Mouse (Mus musculus) regulatory T cell (primary cell): ENCODE measurements at regions not wholly inside any gene's neighbourhood (a gene's known extent, or its start where the extent isn't known, plus 50 kb on each side); places are given as distances from the start of the nearest gene placed in this dataset.

Experiments
- in situ Hi-C: fragments of 300-600 bp; cut with MboI, MseI; formaldehyde crosslinking; loops from one replicate; pipeline ENCODE4 v1.15.1; 2025; ENCODE audit warnings: high pct_unique_total_duplicates

DNA sequence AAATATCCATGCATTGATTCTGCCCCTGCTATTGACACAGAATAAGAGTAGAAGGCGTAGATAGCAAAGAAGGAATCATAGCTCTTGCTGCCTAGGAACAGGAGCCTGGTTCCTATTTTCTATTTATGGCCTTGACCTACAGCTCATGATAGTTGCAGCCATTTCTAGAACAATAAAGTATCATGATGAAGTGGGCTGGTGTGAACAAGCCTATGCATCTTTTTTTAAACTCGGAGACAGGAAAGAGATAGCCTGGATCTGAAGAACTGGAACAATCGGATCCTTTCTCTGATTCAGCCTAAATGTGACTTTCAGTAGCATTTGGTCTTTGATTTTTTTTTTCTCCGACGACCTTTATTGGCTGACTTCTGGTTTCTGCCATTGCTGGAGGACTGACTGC lies 541.4 kb downstream of the Galc start:
- in situ Hi-C loops = loop anchor here (25.0 kb wide), 1 partner anchor 969 kb away; no protein-coding TSS in a partner anchor
